Mouse (Mus musculus) retina, adult 2 months (tissue): Measurements from ENCODE around the gene Tctn3.

Experiments
- DNase-seq: peaks from one replicate; pipeline ENCODE4 v3.0.0-alpha.2; 2012; ENCODE audit warnings: low read depth, low spot score

Tctn3 gene

GRCm38 (mm10) chr19:40611830-40612506, at the start of gene Tctn3, which contains the start of gene Entpd1:
Gene Tctn3 (minus strand): TSS chr19:40612233.
Gene Entpd1 (plus strand): TSS chr19:40612366.
- peak; percentile 95 for DNase-seq

- no peak for DNase-seq
Measured at GRCm38 (mm10) chr19:40661108-40661507, 49.1 kb upstream of the Tctn3 start.

GRCm38 (mm10) chr19:40660510-40660909, 48.5 kb upstream of the Tctn3 start:
- DNase-seq: no peak

- no peak for DNase-seq
Measured at GRCm38 (mm10) chr19:40659651-40660478, 47.8 kb upstream of the Tctn3 start.

- DNase-seq: no peak
Measured at GRCm38 (mm10) chr19:40658935-40659334, 46.9 kb upstream of the Tctn3 start.

- DNase-seq: no peak
Measured at GRCm38 (mm10) chr19:40658281-40658680, 46.2 kb upstream of the Tctn3 start.

GRCm38 (mm10) chr19:40656207-40656606, 44.2 kb upstream of the Tctn3 start:
- no peak for DNase-seq

GRCm38 (mm10) chr19:40650090-40650489, 38.1 kb upstream of the Tctn3 start:
- no peak for DNase-seq

GRCm38 (mm10) chr19:40647319-40648158, 35.5 kb upstream of the Tctn3 start:
- no peak for DNase-seq

GRCm38 (mm10) chr19:40646379-40646778, 34.3 kb upstream of the Tctn3 start:
- DNase-seq: no peak

GRCm38 (mm10) chr19:40643846-40644245, 31.8 kb upstream of the Tctn3 start:
- DNase-seq: no peak

- DNase-seq: no peak
Measured at GRCm38 (mm10) chr19:40640799-40641198, 28.8 kb upstream of the Tctn3 start.

GRCm38 (mm10) chr19:40639729-40640304, 27.8 kb upstream of the Tctn3 start:
- DNase-seq: no peak

GRCm38 (mm10) chr19:40638582-40638981, 26.5 kb upstream of the Tctn3 start:
- DNase-seq: no peak

GRCm38 (mm10) chr19:40637601-40638000, 25.6 kb upstream of the Tctn3 start:
- DNase-seq: no peak

GRCm38 (mm10) chr19:40637091-40637490, 25.1 kb upstream of the Tctn3 start:
- DNase-seq: no peak

GRCm38 (mm10) chr19:40633144-40633543, 21.1 kb upstream of the Tctn3 start:
- DNase-seq: no peak

GRCm38 (mm10) chr19:40632668-40633067, 20.6 kb upstream of the Tctn3 start:
- DNase-seq: no peak

GRCm38 (mm10) chr19:40632193-40632592, 20.2 kb upstream of the Tctn3 start:
- DNase-seq: no peak

- DNase-seq: no peak
Measured at GRCm38 (mm10) chr19:40630606-40631005, 18.6 kb upstream of the Tctn3 start.

- no peak for DNase-seq
Measured at GRCm38 (mm10) chr19:40630096-40630495, 18.1 kb upstream of the Tctn3 start.

GRCm38 (mm10) chr19:40628950-40629349, 16.9 kb upstream of the Tctn3 start:
- DNase-seq: no peak
